Mouse (Mus musculus) lung, embryonic 16.5 days (tissue): ENCODE data around the gene Serpina10. TPM values are rescaled to one million over a fixed set of nuclear protein-coding genes. Genes with fewer than 3 reads are reported as not detected.
"Not testable (repeated sequence)": the region's sequence is repeated elsewhere in the genome, so short reads cannot be mapped to it uniquely, and the experiment has no call there.

Source experiments
- ATAC-seq: fragments of 200-750 bp; cut with Nextera tagmentation; 2 replicates; pipeline ENCODE4 v1.8.0; 2017; ENCODE audit warnings: low read depth, mild to moderate bottlenecking, moderate library complexity
- H3K27ac ChIP-seq: fragments of 300-500 bp; sonication (generic); 2 replicates; pipeline ENCODE4 v1.5.1; 2014; ENCODE audit warnings: mild to moderate bottlenecking, control low read depth, low read length
- H3K27me3 ChIP-seq: fragments of 300-500 bp; sonication (generic); 2 replicates; pipeline ENCODE4 v1.6.1; 2014; ENCODE audit warnings: low read depth, low read length, mixed read lengths; ENCODE audit not compliant: control insufficient read depth, insufficient read depth
- H3K36me3 ChIP-seq: fragments of 300-500 bp; sonication (generic); 2 replicates; pipeline ENCODE4 v1.6.1; 2014; ENCODE audit warnings: low read length; ENCODE audit not compliant: control insufficient read depth, insufficient read depth
- H3K4me1 ChIP-seq: fragments of 300-500 bp; sonication (generic); replicated peaks from 2 replicates; pipeline ENCODE4 v1.6.1; 2014; ENCODE audit warnings: low read length, mixed read lengths; ENCODE audit not compliant: control insufficient read depth, insufficient read depth
- H3K4me2 ChIP-seq: fragments of 300-500 bp; sonication (generic); 2 replicates; pipeline ENCODE4 v1.6.1; 2014; ENCODE audit warnings: low read depth, low read length, control low read depth
- H3K4me3 ChIP-seq: fragments of 300-500 bp; sonication (generic); 2 replicates; pipeline ENCODE4 v1.5.1; 2014; ENCODE audit warnings: mild to moderate bottlenecking, low read length, control low read depth
- H3K9ac ChIP-seq: fragments of 300-500 bp; sonication (generic); 2 replicates; pipeline ENCODE4 v1.6.1; 2014; ENCODE audit warnings: low read length, control low read depth
- H3K9me3 ChIP-seq: fragments of 300-500 bp; sonication (generic); 2 replicates; pipeline ENCODE4 v1.6.1; 2016; ENCODE audit warnings: low read length; ENCODE audit not compliant: control insufficient read depth
- WGBS: fragments of 180-500 bp; shearing (Covaris S2); extraction: QIAGEN DNeasy Blood & Tissue Kit; methylation state at CpG from one replicate; pipeline ENCODE4 v1.1.7; 2014; 5-methylcytosine and 5-hydroxymethylcytosine counted together
- polyA plus RNA-seq: library from polyadenylated mRNA; unstranded; fragments of >200 nt; fragmentation: Nextera tagmentation; extraction: Ambion mirVana; gene quantifications from 2 replicates; pipeline ENCODE4 v1.2.1, GENCODE M21; 2015

The Serpina10 gene
- polyA plus RNA-seq, 1 experiment from 2014 or later, result not detected

GRCm38 (mm10) chr12:103635846-103636245 is 4.6 kb upstream of the Serpina10 start:
- H3K4me2 ChIP-seq, result no peak overlapping the region
- no peaks in the 10 kb centered on the region for H3K27me3 ChIP-seq
- no peaks in the 10 kb centered on the region for H3K36me3 ChIP-seq
- H3K9ac ChIP-seq, result no peak overlapping the region
- H3K27ac ChIP-seq, result no peak overlapping the region
- H3K9me3 ChIP-seq, result no peaks in the 10 kb centered on the region
- 76% methylated on average over 2 of the region's 2 CpGs for WGBS
- H3K4me1 ChIP-seq, result no peaks in the 10 kb centered on the region
- no peak for ATAC-seq
- no peak overlapping the region for H3K4me3 ChIP-seq

- Histone ChIP-seq H3K4me1 (no peaks in the 10 kb centered on the region), H3K36me3 (no peaks in the 10 kb centered on the region), H3K9ac (no peak overlapping the region), H3K27me3 (no peaks in the 10 kb centered on the region), H3K27ac (no peak overlapping the region), H3K4me2 (no peak overlapping the region), H3K4me3 (no peak overlapping the region), H3K9me3 (no peaks in the 10 kb centered on the region)
- ATAC-seq, result no peak
- WGBS, result 82% methylated on average over 2 of the region's 2 CpGs
Observed at GRCm38 (mm10) chr12:103634430-103634829, 3.2 kb upstream of the Serpina10 start.

GRCm38 (mm10) chr12:103616860-103617261 is 14.4 kb downstream of the Serpina10 start:
- no peak overlapping the region for H3K27ac ChIP-seq
- 57% methylated on average over 10 of the region's 10 CpGs for WGBS
- H3K36me3 ChIP-seq, result no peaks in the 10 kb centered on the region
- H3K4me2 ChIP-seq, result no peak overlapping the region
- no peaks in the 10 kb centered on the region for H3K27me3 ChIP-seq
- H3K4me1 ChIP-seq, result no peaks in the 10 kb centered on the region
- ATAC-seq, result no peak
- no peak overlapping the region for H3K4me3 ChIP-seq
- H3K9ac ChIP-seq, result no peak overlapping the region
- no peaks in the 10 kb centered on the region for H3K9me3 ChIP-seq

GRCm38 (mm10) chr12:103615734-103616133 is 15.5 kb downstream of the Serpina10 start:
- no peaks in the 10 kb centered on the region for H3K4me1 ChIP-seq
- WGBS, result 64% methylated on average over 4 of the region's 4 CpGs
- no peak overlapping the region for H3K4me3 ChIP-seq
- H3K9me3 ChIP-seq, result no peaks in the 10 kb centered on the region
- no peak overlapping the region for H3K4me2 ChIP-seq
- no peak for ATAC-seq
- H3K27ac ChIP-seq, result no peak overlapping the region
- H3K27me3 ChIP-seq, result no peaks in the 10 kb centered on the region
- no peak overlapping the region for H3K9ac ChIP-seq
- H3K36me3 ChIP-seq, result no peaks in the 10 kb centered on the region

- Histone ChIP-seq H3K4me2 (no peak overlapping the region), H3K9me3 (no peaks in the 10 kb centered on the region), H3K9ac (no peak overlapping the region), H3K36me3 (no peaks in the 10 kb centered on the region), H3K4me1 (no peaks in the 10 kb centered on the region), H3K27me3 (no peaks in the 10 kb centered on the region), H3K4me3 (no peak overlapping the region), H3K27ac (no peak overlapping the region)
- 62% methylated on average over 1 of the region's 1 CpGs for WGBS
- ATAC-seq, result no peak
Observed at GRCm38 (mm10) chr12:103615141-103615540, 16.1 kb downstream of the Serpina10 start.

- Histone ChIP-seq H3K27me3 (no peaks in the 10 kb centered on the region), H3K9ac (no peak overlapping the region), H3K9me3 (no peaks in the 10 kb centered on the region), H3K4me1 (no peaks in the 10 kb centered on the region; the same call in 1 of the 2 replicates), H3K36me3 (no peaks in the 10 kb centered on the region), H3K4me2 (no peak overlapping the region), H3K27ac (no peak overlapping the region), H3K4me3 (no peak overlapping the region)
- no peak for ATAC-seq
- WGBS, result 77% methylated on average over 3 of the region's 3 CpGs
Observed at GRCm38 (mm10) chr12:103601839-103602238, 29.4 kb downstream of the Serpina10 start.

GRCm38 (mm10) chr12:103600364-103600763 is 30.9 kb downstream of the Serpina10 start:
- Histone ChIP-seq H3K4me1 (no peaks in the 10 kb centered on the region; the same call in 1 of the 2 replicates), H3K4me3 (no peak overlapping the region), H3K4me2 (no peak overlapping the region), H3K9ac (no peak overlapping the region), H3K27me3 (no peaks in the 10 kb centered on the region), H3K27ac (no peak overlapping the region), H3K9me3 (no peaks in the 10 kb centered on the region), H3K36me3 (no peaks in the 10 kb centered on the region)
- 34% methylated on average over 3 of the region's 3 CpGs for WGBS
- ATAC-seq, result no peak

GRCm38 (mm10) chr12:103598411-103598810 is 32.8 kb downstream of the Serpina10 start:
- no peak overlapping the region for H3K4me2 ChIP-seq
- no peak overlapping the region for H3K27ac ChIP-seq
- H3K36me3 ChIP-seq, result no peaks in the 10 kb centered on the region
- H3K9me3 ChIP-seq, result no peaks in the 10 kb centered on the region
- H3K4me3 ChIP-seq, result no peak overlapping the region
- WGBS, result 6% methylated on average over 2 of the region's 2 CpGs
- H3K4me1 ChIP-seq, result no peaks in the 10 kb centered on the region; the same call in 1 of the 2 replicates
- no peak for ATAC-seq
- no peaks in the 10 kb centered on the region for H3K27me3 ChIP-seq
- H3K9ac ChIP-seq, result no peak overlapping the region

GRCm38 (mm10) chr12:103583771-103584170 is 47.5 kb downstream of the Serpina10 start:
- Histone ChIP-seq H3K27me3 (no peaks in the 10 kb centered on the region), H3K9ac (no peak overlapping the region), H3K4me3 (no peak overlapping the region), H3K4me1 (no peaks in the 10 kb centered on the region), H3K36me3 (no peaks in the 10 kb centered on the region), H3K9me3 (no peaks in the 10 kb centered on the region), H3K4me2 (no peak overlapping the region), H3K27ac (no peak overlapping the region)
- WGBS, result 71% methylated on average over 8 of the region's 8 CpGs
- ATAC-seq, result no peak

- not testable (repeated sequence) for H3K9me3 ChIP-seq, H3K36me3 ChIP-seq, H3K27me3 ChIP-seq, H3K9ac ChIP-seq, H3K4me2 ChIP-seq, H3K4me1 ChIP-seq, H3K27ac ChIP-seq, H3K4me3 ChIP-seq
- peak; percentile 77 for ATAC-seq
- WGBS, result 66% methylated on average over 6 of the region's 6 CpGs
Observed at GRCm38 (mm10) chr12:103578148-103578547, 53.1 kb downstream of the Serpina10 start.
